Mouse (Mus musculus) G1E (cell line): ENCODE measurements at regions not wholly inside any gene's neighbourhood (a gene's known extent, or its start where the extent isn't known, plus 50 kb on each side); places are given as distances from the start of the nearest gene placed in this dataset.

Experiments used
- ATAC-seq: 2 replicates; pipeline ENCODE4 v1.8.0; 2016; ENCODE audit warnings: mild to moderate bottlenecking; ENCODE audit not compliant: insufficient number of reproducible peaks, poor library complexity, low FRiP score, severe bottlenecking; ENCODE audit errors: extremely low read depth
- DNase-seq: peaks from one replicate; pipeline ENCODE4 v3.0.0; 2012; ENCODE audit warnings: low spot score
- H3K27me3 ChIP-seq: 2 replicates; pipeline ENCODE4 v1.6.1; 2012; ENCODE audit warnings: mild to moderate bottlenecking, low read length, inconsistent platforms; ENCODE audit not compliant: insufficient read depth
- H3K36me3 ChIP-seq: replicated peaks from 2 replicates; pipeline ENCODE3; 2012; ENCODE audit warnings: mild to moderate bottlenecking, inconsistent platforms
- H3K4me1 ChIP-seq: 2 replicates; pipeline ENCODE4 v1.6.1; 2012; ENCODE audit warnings: low read depth, low read length, inconsistent platforms, mixed read lengths; ENCODE audit not compliant: insufficient read depth
- H3K4me3 ChIP-seq: 2 replicates; pipeline ENCODE4 v1.5.1; 2012; ENCODE audit warnings: low read depth, mild to moderate bottlenecking, inconsistent platforms, low read length, moderate library complexity, mixed read lengths
- H3K9me3 ChIP-seq: replicated peaks from 2 replicates; pipeline ENCODE4 v1.6.1; 2012; ENCODE audit warnings: inconsistent platforms
- CTCF ChIP-seq: IDR thresholded peaks from 2 replicates; pipeline ENCODE4 v1.5.1; 2012; ENCODE audit warnings: low read depth, low read length, inconsistent platforms, mixed read lengths
- GATA1 ChIP-seq: IDR thresholded peaks from 2 replicates; pipeline ENCODE4 v1.6.1; 2012; ENCODE audit warnings: borderline replicate concordance, low read length, inconsistent platforms, mixed read lengths
- GATA2 ChIP-seq: IDR thresholded peaks from 2 replicates; pipeline ENCODE4 v1.6.1; 2012; ENCODE audit warnings: low read depth, low read length, inconsistent platforms, borderline replicate concordance
- POLR2AphosphoS5 ChIP-seq: IDR thresholded peaks from 2 replicates; pipeline ENCODE4 v1.6.1; 2012; ENCODE audit warnings: low read depth, low read length, inconsistent platforms; ENCODE audit not compliant: insufficient replicate concordance
- TAL1 ChIP-seq: conservative IDR thresholded peaks from 2 replicates; pipeline ENCODE4 v1.6.1; 2012; ENCODE audit warnings: low read depth, low read length, inconsistent platforms, mixed read lengths

DNA sequence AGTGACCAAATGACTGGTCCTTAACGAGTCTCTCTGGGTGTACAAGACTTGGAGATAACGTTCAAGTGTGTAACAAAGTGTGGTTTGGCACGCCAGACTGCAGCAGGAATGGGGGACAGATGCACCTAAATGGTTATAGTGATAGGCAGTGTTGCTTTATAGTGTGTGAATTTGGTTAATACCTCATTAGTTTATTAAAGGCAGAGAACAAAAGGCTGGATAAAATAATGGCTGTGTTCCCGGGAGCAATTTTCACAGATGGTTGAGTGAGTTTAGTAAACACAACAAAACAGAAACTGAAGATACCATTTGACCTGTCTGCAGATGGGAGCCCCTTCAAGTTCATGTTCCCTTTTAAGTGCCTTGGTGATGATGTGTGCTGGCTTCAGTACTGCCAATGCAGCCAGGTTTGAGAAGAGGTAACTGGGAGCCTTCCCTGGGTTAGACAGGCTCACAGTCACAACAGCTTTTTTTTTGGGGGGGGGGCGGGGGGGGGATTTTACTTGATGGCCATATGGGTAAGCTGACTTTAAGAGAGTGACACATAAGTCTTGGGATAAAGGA, 108.4 kb downstream of the Actbl2 start:
- ATAC-seq, result no peak

GRCm38 (mm10) chr13:111366871-111367270, 112.1 kb downstream of the Actbl2 start:
- ATAC-seq, result no peak
- TF ChIP-seq GATA2 (no peak), POLR2AphosphoS5 (no peak), TAL1 (no peak), GATA1 (no peak), CTCF (no peak)
- Histone ChIP-seq H3K27me3 (peaks cover 11% of the 10 kb centered on the region), H3K36me3 (no peaks in the 10 kb centered on the region), H3K9me3 (no peaks in the 10 kb centered on the region), H3K4me1 (no peaks in the 10 kb centered on the region), H3K4me3 (no peak overlapping the region)
- DNase-seq, result no peak

More for the DNA sequence above, 108.4 kb downstream of the Actbl2 start:
- TF ChIP-seq POLR2AphosphoS5 (no peak), GATA2 (no peak), GATA1 (no peak), CTCF (no peak), TAL1 (no peak)
- Histone ChIP-seq H3K4me1 (no peaks in the 10 kb centered on the region), H3K9me3 (no peaks in the 10 kb centered on the region), H3K4me3 (no peak overlapping the region), H3K27me3 (peaks cover 13% of the 10 kb centered on the region), H3K36me3 (no peaks in the 10 kb centered on the region)
- DNase-seq, result no peak

DNA sequence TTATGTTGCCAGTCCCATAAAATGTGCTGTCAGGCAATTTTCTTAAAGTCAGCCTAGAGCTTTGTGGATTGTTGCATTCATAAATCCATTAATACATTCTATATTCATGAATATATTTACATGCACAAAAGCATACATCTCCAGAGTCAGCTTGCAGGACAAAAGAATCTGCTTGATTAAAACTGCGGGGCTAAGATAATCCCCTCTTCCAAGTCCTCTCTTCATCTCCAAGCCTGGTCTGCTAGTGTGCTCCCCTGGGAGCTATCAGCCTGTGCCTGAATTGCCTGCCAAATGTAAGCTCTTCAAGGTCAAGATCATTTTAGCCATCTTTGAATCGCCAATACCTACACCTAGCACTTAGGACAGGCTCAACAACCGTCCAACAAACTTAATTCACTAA, 112.8 kb downstream of the Actbl2 start:
- no peak for TF ChIP-seq POLR2AphosphoS5
- TF ChIP-seq GATA1, result no peak
- no peak for TF ChIP-seq TAL1
- TF ChIP-seq GATA2, result no peak
- no peak for TF ChIP-seq CTCF
- Histone ChIP-seq H3K4me1 (no peaks in the 10 kb centered on the region), H3K4me3 (no peak overlapping the region), H3K36me3 (no peaks in the 10 kb centered on the region), H3K27me3 (peaks cover 11% of the 10 kb centered on the region), H3K9me3 (no peaks in the 10 kb centered on the region)
- no peak for DNase-seq
- no peak for ATAC-seq

DNA sequence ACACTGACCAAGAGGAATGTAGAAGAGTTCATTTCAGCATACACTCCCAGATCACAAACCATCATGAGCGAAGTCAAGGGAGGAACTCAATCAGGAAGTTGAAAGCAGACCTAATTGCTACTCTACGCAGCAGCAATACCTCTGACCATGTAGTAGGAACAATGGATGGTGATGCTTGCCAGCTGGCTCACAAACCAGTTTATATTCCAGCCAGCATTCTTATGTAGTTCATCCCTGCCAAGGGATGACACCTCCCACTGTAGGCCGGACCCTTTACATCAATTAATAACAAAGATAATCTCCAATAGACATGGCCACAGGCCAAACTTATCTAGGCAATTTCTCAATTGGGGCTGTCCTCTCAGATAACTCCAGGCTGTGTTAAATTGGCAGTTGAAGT, 115.1 kb downstream of the Actbl2 start:
- Histone ChIP-seq H3K27me3 (peaks cover 6% of the 10 kb centered on the region), H3K9me3 (no peaks in the 10 kb centered on the region)

DNA sequence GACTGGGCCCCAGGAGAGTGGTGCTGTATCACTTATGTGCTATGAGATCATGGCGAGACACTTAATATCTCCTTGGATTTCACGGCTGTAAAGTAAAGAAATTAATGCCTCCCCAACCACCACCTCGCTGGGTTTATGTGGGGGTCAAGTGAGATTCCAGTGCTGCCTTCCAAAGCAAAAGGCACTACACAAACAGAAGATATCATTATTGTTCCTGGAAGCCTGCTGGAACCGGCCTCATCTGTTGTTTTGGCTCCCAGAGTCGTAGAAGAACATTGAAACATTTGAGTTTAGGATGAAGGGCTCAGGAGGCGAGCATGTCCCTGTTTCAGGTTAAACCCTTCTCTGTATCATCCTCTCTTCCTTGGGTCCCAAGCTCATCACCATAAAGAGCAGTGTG, 116.6 kb downstream of the Gpbp1 start:
- Histone ChIP-seq H3K4me3 (no peak overlapping the region), H3K27me3 (peaks cover 2% of the 10 kb centered on the region; the same call in 1 of the 2 replicates), H3K36me3 (no peaks in the 10 kb centered on the region), H3K9me3 (no peaks in the 10 kb centered on the region), H3K4me1 (no peaks in the 10 kb centered on the region)
- TF ChIP-seq GATA1, result no peak
- no peak for TF ChIP-seq POLR2AphosphoS5
- no peak for TF ChIP-seq GATA2
- no peak for TF ChIP-seq TAL1
- TF ChIP-seq CTCF, result no peak
- no peak for ATAC-seq
- no peak for DNase-seq

More for the DNA sequence above, 115.1 kb downstream of the Actbl2 start:
- TF ChIP-seq CTCF, result no peak
- TF ChIP-seq GATA1, result no peak
- no peak for TF ChIP-seq TAL1
- no peak for TF ChIP-seq POLR2AphosphoS5
- TF ChIP-seq GATA2, result no peak
- H3K36me3 ChIP-seq, result no peaks in the 10 kb centered on the region
- H3K4me3 ChIP-seq, result no peak overlapping the region
- DNase-seq (no peak), ATAC-seq (no peak)
- no peaks in the 10 kb centered on the region for H3K4me1 ChIP-seq

GRCm38 (mm10) chr13:111373801-111374200, 116.1 kb downstream of the Gpbp1 start:
- H3K27me3 ChIP-seq, result peaks cover 2% of the 10 kb centered on the region; the same call in 1 of the 2 replicates
- H3K4me1 ChIP-seq, result no peaks in the 10 kb centered on the region
- TF ChIP-seq GATA1, result no peak
- TF ChIP-seq TAL1, result no peak
- TF ChIP-seq POLR2AphosphoS5, result no peak
- no peak for TF ChIP-seq GATA2
- TF ChIP-seq CTCF, result no peak
- H3K9me3 ChIP-seq, result no peaks in the 10 kb centered on the region
- DNase-seq (no peak), ATAC-seq (no peak)
- no peak overlapping the region for H3K4me3 ChIP-seq
- H3K36me3 ChIP-seq, result no peaks in the 10 kb centered on the region
